Mouse (Mus musculus) heart, postnatal 36 days (tissue): ENCODE data around the gene Opcml. TPM values are rescaled to one million over a fixed set of nuclear protein-coding genes. Genes with fewer than 3 reads are reported as not detected.

ENCODE experiments used
- microRNA-seq, 2 experiments: library from miRNA; unstranded; fragments of <30 nt; microRNA quantifications; one replicate each; pipeline ENCODE4 v1.2.0; 2021; ENCODE audit warnings: borderline number of aligned reads in 2 of 2
- total RNA-seq, 2 experiments: library from RNA; stranded (reverse); gene quantifications; 2 replicates each; pipeline ENCODE4 v1.2.3; 2021

Opcml gene
- total RNA-seq, 2 experiments from 2014 or later, result 0.86 to 1.2 TPM

Small RNA genes lying within 50 kb of the gene (microRNA-seq; reads per million reads assigned to microRNA genes)
- gene Gm44316, result 0 reads per million in 2 experiments
